Comparison of ENCODE assay signal across 28 mouse cellular contexts in the genomic region with DNA sequence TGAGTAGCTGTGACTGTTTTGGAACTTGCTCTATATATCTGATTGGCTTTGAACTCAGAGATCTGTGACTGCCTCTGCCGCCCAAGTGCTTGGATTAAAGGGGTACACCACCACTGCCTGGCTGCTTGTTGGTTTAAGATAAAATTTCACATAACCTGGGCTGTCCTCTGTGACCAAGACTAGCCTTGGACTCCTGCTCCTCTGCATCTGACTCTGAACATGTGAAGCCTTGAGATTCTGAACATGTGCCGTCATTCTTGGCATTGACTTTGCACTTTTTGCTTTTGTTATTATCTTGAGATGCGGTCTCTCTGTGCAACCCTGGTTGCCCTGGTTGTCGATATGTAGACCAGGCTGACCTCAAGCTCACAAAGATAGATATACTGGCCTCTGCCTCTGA. TPM values are rescaled to one million over a fixed set of nuclear protein-coding genes. Genes with fewer than 3 reads are reported as not detected.
DNase-seq lines count a peak whose midpoint lies in the region; TF ChIP-seq lines count a peak whose summit lies in the region.
"Had no signal": no experiment of that assay in that cellular context is flagged by ENCODE, and none has a peak within 500 bp of the region (broad histone marks: within the 10 kb centered on the region; RNA-seq: fewer than 3 reads in every experiment).

No protein-coding gene starts in this region.

- no peak overlapping the region for H3K4me3 ChIP-seq in left cerebral cortex, adult 2 months
- H3K4me3 ChIP-seq: forebrain, embryonic 10.5 days; forebrain, embryonic 13.5 days; hindbrain, embryonic 12.5 days; hindbrain, embryonic 15.5 days; intestine, embryonic 15.5 days had no signal

- TF ChIP-seq CTCF in left cerebral cortex, adult 2 months (IDR thresholded peaks at IDR 0.05), result no peak

- intact Hi-C loops in left cerebral cortex, adult 2 months (cut with DNase I), result loop anchor here (5.0 kb wide), 1 partner anchor 39 kb away; the partner anchor contains the start of genes Dusp13 and Samd8
- intact Hi-C loops in left cerebral cortex, postnatal 10 days (cut with DNase I), result no loop called here

- peak overlapping the region; percentile 37; the same call in 1 of the 2 replicates for H3K27ac ChIP-seq in left cerebral cortex, adult 2 months
- H3K27ac ChIP-seq: forebrain, embryonic 10.5 days; forebrain, embryonic 13.5 days; hindbrain, embryonic 12.5 days; hindbrain, embryonic 15.5 days had no signal

- DNase-seq in adrenal gland, adult 2 months, result peak; percentile 67
- DNase-seq in adrenal gland, postnatal 4 days (ENCODE audit: low spot score in 2 of 2), result no peak
- DNase-seq in left cerebral cortex, adult 2 months (ENCODE audit: extremely low spot score in 1 of 2, low spot score in 2 of 2), result no peak
- DNase-seq in left cerebral cortex, postnatal 10 days (ENCODE audit: extremely low spot score in 1 of 2, low spot score in 2 of 2), result no peak
- peak; percentile 38 for DNase-seq in adrenal gland, postnatal 10 days
- DNase-seq in adrenal gland, postnatal 36 days, result peak; percentile 33 to 37
- DNase-seq in gastrocnemius, postnatal 4 days (ENCODE audit: low spot score in 2 of 2), result no peak
- no peak for DNase-seq in right cerebral cortex, postnatal 4 days
- DNase-seq: B cell, adult 2 months; cerebellum, adult 18-20 months; cerebellum, adult 9-10 months; cerebellum, postnatal 14 days; gastrocnemius, postnatal 10 days; gastrocnemius, postnatal 36 days; heart, adult 11 months had no signal

RNA-seq across cellular contexts. Expression of gene Vdac2, which starts 33.3 kb away (rescaled TPM):
- total RNA-seq in adrenal gland, adult 2 months (2021), result 100 to 1,000 TPM; 196 to 221 TPM
- polyA plus RNA-seq in adrenal gland, adult 2 months (2012; rRNA removed), result 213 and 280 TPM in 2 replicates
- 100 to 1,000 TPM; 256 to 257 TPM for total RNA-seq in adrenal gland, postnatal 4 days (2021)
- 100 to 1,000 TPM; 201 to 230 TPM for total RNA-seq in left cerebral cortex, adult 2 months (2021)
- 100 to 1,000 TPM; 210 to 217 TPM for total RNA-seq in left cerebral cortex, postnatal 10 days (2021)
- 100 to 1,000 TPM; 276 to 322 TPM for total RNA-seq in adrenal gland, postnatal 10 days (2021)
- total RNA-seq in adrenal gland, postnatal 36 days (2021), result 100 to 1,000 TPM; 206 to 231 TPM
- total RNA-seq in gastrocnemius, postnatal 4 days (2021), result 100 to 1,000 TPM; 266 to 297 TPM

RNA-seq across cellular contexts. Expression of gene Dusp13, which starts 40.7 kb away (rescaled TPM):
- not detected for total RNA-seq in adrenal gland, adult 2 months (2021)
- 0.77 and 1.1 TPM in 2 replicates for polyA plus RNA-seq in adrenal gland, adult 2 months (2012; rRNA removed)
- total RNA-seq in adrenal gland, postnatal 4 days (2021), result 1 to 10 TPM in 1 of 2 experiments, under 1 TPM in 1; 0.84 to 1.4 TPM
- total RNA-seq in left cerebral cortex, adult 2 months (2021), result not detected
- under 1 TPM in 1 of 2 experiments, not detected in 1; 0.39 TPM for total RNA-seq in left cerebral cortex, postnatal 10 days (2021)
- total RNA-seq in adrenal gland, postnatal 10 days (2021), result 1 to 10 TPM in 1 of 2 experiments, under 1 TPM in 1; 0.36 to 3.4 TPM
- total RNA-seq in adrenal gland, postnatal 36 days (2021), result under 1 TPM; 0.33 to 0.63 TPM
- total RNA-seq in gastrocnemius, postnatal 4 days (2021), result 10 to 100 TPM; 15.0 to 15.6 TPM
- total RNA-seq: CH12.LX; hematopoietic stem cell, adult 5-6 weeks had no signal
- polyA plus RNA-seq: embryonic facial prominence, embryonic 11.5 days; forebrain, embryonic 10.5 days; forebrain, embryonic 13.5 days; forebrain, embryonic 16.5 days; G1E; heart, embryonic 11.5 days; heart, embryonic 14.5 days; heart, postnatal 0 days; hindbrain, embryonic 15.5 days; intestine, embryonic 15.5 days had no signal

RNA-seq across cellular contexts. Expression of gene Samd8, which starts 41.4 kb away (rescaled TPM):
- total RNA-seq in adrenal gland, adult 2 months (2021), result 10 to 100 TPM; 46.5 to 47.5 TPM
- 18.8 and 22.2 TPM in 2 replicates for polyA plus RNA-seq in adrenal gland, adult 2 months (2012; rRNA removed)
- 10 to 100 TPM; 33.2 to 33.7 TPM for total RNA-seq in adrenal gland, postnatal 4 days (2021)
- 10 to 100 TPM; 75.1 to 79.7 TPM for total RNA-seq in left cerebral cortex, adult 2 months (2021)
- 100 to 1,000 TPM; 103 to 105 TPM for total RNA-seq in left cerebral cortex, postnatal 10 days (2021)
- 10 to 100 TPM; 26.3 to 29.8 TPM for total RNA-seq in adrenal gland, postnatal 10 days (2021)
- total RNA-seq in adrenal gland, postnatal 36 days (2021), result 10 to 100 TPM; 49.9 to 60.7 TPM
- total RNA-seq in gastrocnemius, postnatal 4 days (2021), result 10 to 100 TPM; 22.4 to 22.8 TPM

RNA-seq across cellular contexts. Expression of gene Comtd1, which starts 57.1 kb away (rescaled TPM):
- total RNA-seq in adrenal gland, adult 2 months (2021), result 10 to 100 TPM; 59.2 to 77.6 TPM
- 81.6 and 83.0 TPM in 2 replicates for polyA plus RNA-seq in adrenal gland, adult 2 months (2012; rRNA removed)
- 10 to 100 TPM; 47.1 to 51.2 TPM for total RNA-seq in adrenal gland, postnatal 4 days (2021)
- total RNA-seq in left cerebral cortex, adult 2 months (2021), result 10 to 100 TPM; 22.8 to 24.9 TPM
- 10 to 100 TPM; 37.7 to 40.8 TPM for total RNA-seq in left cerebral cortex, postnatal 10 days (2021)
- 10 to 100 TPM; 39.1 to 45.7 TPM for total RNA-seq in adrenal gland, postnatal 10 days (2021)
- 10 to 100 TPM; 54.8 to 83.5 TPM for total RNA-seq in adrenal gland, postnatal 36 days (2021)
- total RNA-seq in gastrocnemius, postnatal 4 days (2021), result 10 to 100 TPM; 10.3 to 13.9 TPM

Comparison
In these comparisons a context has a peak if more than half of its experiments do, and no peak if none do; other contexts are left out.
1. DNase-seq: peak in adrenal gland, adult 2 months (single experiment), adrenal gland, postnatal 10 days (single experiment) and adrenal gland, postnatal 36 days (2 of 2); none in adrenal gland, postnatal 4 days (0 of 2), left cerebral cortex, adult 2 months (0 of 2), left cerebral cortex, postnatal 10 days (0 of 2), gastrocnemius, postnatal 4 days (0 of 2) and right cerebral cortex, postnatal 4 days (single experiment).